Mouse (Mus musculus) erythroblast, embryonic 14.5 days (primary cell): ENCODE data around the gene Nlrp6. TPM values are rescaled to one million over a fixed set of nuclear protein-coding genes. Genes with fewer than 3 reads are reported as not detected.

Source experiments
- H3K27me3 ChIP-seq: 2 replicates; pipeline ENCODE4 v1.6.1; 2012; ENCODE audit warnings: inconsistent platforms; ENCODE audit not compliant: control insufficient read depth
- H3K36me3 ChIP-seq: 2 replicates; pipeline ENCODE4 v1.6.1; 2012; ENCODE audit warnings: mild to moderate bottlenecking, inconsistent platforms; ENCODE audit not compliant: control insufficient read depth
- H3K4me1 ChIP-seq: 2 replicates; pipeline ENCODE4 v1.6.1; 2012; ENCODE audit warnings: inconsistent platforms; ENCODE audit not compliant: control insufficient read depth
- H3K4me3 ChIP-seq: replicated peaks from 2 replicates; pipeline ENCODE3; 2012; ENCODE audit warnings: moderate library complexity, mild to moderate bottlenecking, inconsistent platforms
- H3K9me3 ChIP-seq: 2 replicates; pipeline ENCODE4 v1.6.1; 2012; ENCODE audit warnings: low read length, inconsistent platforms, mixed read lengths; ENCODE audit not compliant: control insufficient read depth
- GATA1 ChIP-seq: IDR thresholded peaks from 2 replicates; pipeline ENCODE4 v1.6.1; 2012; ENCODE audit warnings: low read length, inconsistent platforms, mixed read lengths
- TAL1 ChIP-seq: IDR thresholded peaks from 3 replicates; pipeline ENCODE4 v1.6.1; 2012; ENCODE audit warnings: low read length, inconsistent platforms, mixed read lengths
- polyA plus RNA-seq: library from polyadenylated mRNA; stranded (reverse); fragments of >175 nt; gene quantifications from 2 replicates; pipeline ENCODE4 v1.2.3, GENCODE M21; 2012

Nlrp6 gene
- polyA plus RNA-seq, 1 experiment, result not detected

GRCm38 (mm10) chr7:140923070-140923775 is 2.5 kb downstream of the Nlrp6 start:
- Histone ChIP-seq H3K4me3 (no peak overlapping the region), H3K36me3 (peaks cover 3% of the 10 kb centered on the region; the same call in 1 of the 2 replicates), H3K4me1 (peaks cover 2% of the 10 kb centered on the region; the same call in 1 of the 2 replicates), H3K9me3 (no peaks in the 10 kb centered on the region; the same call in 1 of the 2 replicates), H3K27me3 (peaks cover 59% of the 10 kb centered on the region)
- TF ChIP-seq TAL1 (no peak), GATA1 (no peak)

- H3K9me3 ChIP-seq, result no peaks in the 10 kb centered on the region; the same call in none of the 2 replicates
- TF ChIP-seq GATA1 (no peak), TAL1 (no peak)
- no peaks in the 10 kb centered on the region for H3K4me1 ChIP-seq
- H3K4me3 ChIP-seq, result no peak overlapping the region
- peaks cover 3% of the 10 kb centered on the region; the same call in 1 of the 2 replicates for H3K36me3 ChIP-seq
- H3K27me3 ChIP-seq, result peaks cover 32% of the 10 kb centered on the region
These were observed 6.5 kb downstream of the Nlrp6 start for GRCm38 (mm10) chr7:140927181-140927580.

- Histone ChIP-seq H3K4me3 (no peak overlapping the region), H3K9me3 (no peaks in the 10 kb centered on the region), H3K36me3 (no peaks in the 10 kb centered on the region), H3K4me1 (peaks cover 14% of the 10 kb centered on the region), H3K27me3 (peaks cover 27% of the 10 kb centered on the region)
- no peak for TF ChIP-seq TAL1
- TF ChIP-seq GATA1, result no peak
These were observed 17.7 kb downstream of the Nlrp6 start for GRCm38 (mm10) chr7:140938436-140938835.

DNA sequence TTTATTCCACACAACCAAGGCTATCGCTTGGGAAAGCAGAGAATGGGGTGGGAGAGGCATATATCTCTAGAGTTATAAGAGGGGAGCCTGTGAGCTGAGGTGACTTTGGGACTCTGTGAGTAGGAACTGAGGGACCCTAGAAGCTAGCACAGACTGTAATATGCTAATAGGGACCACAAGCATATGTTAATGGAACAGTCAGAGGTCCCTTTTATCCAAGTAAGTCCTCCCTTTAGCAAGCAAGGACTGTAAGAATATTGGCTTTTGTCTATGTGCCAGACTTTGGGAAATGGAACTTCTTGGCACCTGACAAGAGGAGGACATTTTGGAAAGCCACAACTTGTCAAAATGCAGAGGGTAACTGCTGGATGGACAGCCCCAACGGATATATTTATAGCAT is 18.2 kb downstream of the Nlrp6 start:
- TF ChIP-seq TAL1 (no peak), GATA1 (no peak)
- peaks cover 27% of the 10 kb centered on the region for H3K27me3 ChIP-seq
- no peak overlapping the region for H3K4me3 ChIP-seq
- no peaks in the 10 kb centered on the region for H3K9me3 ChIP-seq
- H3K36me3 ChIP-seq, result no peaks in the 10 kb centered on the region
- H3K4me1 ChIP-seq, result peaks cover 14% of the 10 kb centered on the region

GRCm38 (mm10) chr7:140939669-140940171 is 19.0 kb downstream of the Nlrp6 start:
- TF ChIP-seq GATA1 (no peak), TAL1 (no peak)
- Histone ChIP-seq H3K36me3 (peaks cover under 1% of the 10 kb centered on the region; the same call in 1 of the 2 replicates), H3K4me1 (peaks cover 14% of the 10 kb centered on the region)

GRCm38 (mm10) chr7:140941222-140942051 is 20.7 kb downstream of the Nlrp6 start, which contains the start of gene Pgghg:
Gene Pgghg, plus strand, starts transcription at chr7:140941391.
- peaks cover 13% of the 10 kb centered on the region; the same call in 1 of the 2 replicates for H3K36me3 ChIP-seq
- peak within 1 kb of the TSS; percentile 71 for H3K4me3 ChIP-seq
- H3K9me3 ChIP-seq, result no peaks in the 10 kb centered on the region
- peaks cover 14% of the 10 kb centered on the region for H3K4me1 ChIP-seq
- peaks cover 7% of the 10 kb centered on the region for H3K27me3 ChIP-seq
- TF ChIP-seq GATA1 (no peak), TAL1 (no peak)

More at GRCm38 (mm10) chr7:140939669-140940171, 19.0 kb downstream of the Nlrp6 start:
- Histone ChIP-seq H3K27me3 (peaks cover 20% of the 10 kb centered on the region), H3K9me3 (no peaks in the 10 kb centered on the region), H3K4me3 (no peak overlapping the region)

- Histone ChIP-seq H3K36me3 (peaks cover 15% of the 10 kb centered on the region; the same call in 1 of the 2 replicates), H3K27me3 (peaks cover under 1% of the 10 kb centered on the region; the same call in 1 of the 2 replicates), H3K9me3 (no peaks in the 10 kb centered on the region), H3K4me3 (peak overlapping the region; percentile 71), H3K4me1 (peaks cover 14% of the 10 kb centered on the region)
- TF ChIP-seq GATA1 (no peak), TAL1 (no peak)
These were observed 21.6 kb downstream of the Nlrp6 start for GRCm38 (mm10) chr7:140942341-140942740.

DNA sequence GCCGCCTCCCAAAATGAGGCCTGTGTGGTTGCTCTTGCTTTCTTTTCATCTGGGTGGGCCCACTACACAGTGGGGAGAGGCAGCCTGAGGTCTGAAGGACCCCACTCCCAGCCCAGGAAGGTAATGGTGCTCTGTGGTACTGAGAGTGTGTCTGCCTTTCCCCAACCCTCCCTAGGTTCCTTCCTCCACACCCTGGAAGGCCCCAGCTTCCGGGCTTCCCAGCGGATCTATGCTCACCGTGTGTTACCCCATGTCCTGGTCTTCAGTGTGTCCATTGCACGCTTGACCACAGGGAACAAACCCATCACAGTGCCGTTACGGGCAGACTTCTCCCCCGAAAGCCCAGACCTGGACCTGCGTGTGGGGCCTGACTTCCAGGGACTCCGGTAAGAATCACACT is 22.1 kb downstream of the Nlrp6 start:
- Histone ChIP-seq H3K4me3 (no peak overlapping the region), H3K36me3 (peaks cover 19% of the 10 kb centered on the region; the same call in 1 of the 2 replicates), H3K9me3 (no peaks in the 10 kb centered on the region), H3K27me3 (no peaks in the 10 kb centered on the region), H3K4me1 (peaks cover 14% of the 10 kb centered on the region)
- no peak for TF ChIP-seq TAL1
- TF ChIP-seq GATA1, result no peak
